Comparison of ENCODE assay signal across 8 mouse cellular contexts in genomic region chr5:115397839-115398780, GRCm38 (mm10). TPM values are rescaled to one million over a fixed set of nuclear protein-coding genes. Genes with fewer than 3 reads are reported as not detected.
A peak's percentile ranks its signal among the peaks of the same experiment; 100 is the strongest.
DNase-seq lines count a peak whose midpoint lies in the region; ATAC-seq lines count a peak whose summit lies in the region.

No protein-coding gene starts in this region.

- peak overlapping the region; percentile 22 for H3K4me3 ChIP-seq in hindbrain, embryonic 12.5 days
- H3K4me3 ChIP-seq in limb, embryonic 12.5 days (replicated peaks): peak overlapping the region; percentile 43

- H3K9ac ChIP-seq in hindbrain, embryonic 12.5 days: peak overlapping the region; percentile 58
- H3K9ac ChIP-seq in limb, embryonic 12.5 days (replicated peaks): peak overlapping the region; percentile 77

- peaks cover 24% of the 10 kb centered on the region for H3K4me1 ChIP-seq in hindbrain, embryonic 12.5 days
- peaks cover 22% of the 10 kb centered on the region for H3K4me1 ChIP-seq in limb, embryonic 12.5 days (replicated peaks)

- peak; percentile 34 for DNase-seq in layer of hippocampus, adult 11-12 months (ENCODE audit: low spot score)
- no peak for DNase-seq in layer of hippocampus, adult 9-10 months (ENCODE audit: low spot score)
- peak; percentile 30 to 31 for DNase-seq in cerebellum, postnatal 36 days
- DNase-seq in retina, embryonic 14.5 days (ENCODE audit: low spot score): peak; percentile 94
- no peak for DNase-seq in ovary, postnatal 14 days (ENCODE audit: low spot score)

- H3K36me3 ChIP-seq in hindbrain, embryonic 12.5 days: no peaks in the 10 kb centered on the region
- H3K36me3 ChIP-seq in limb, embryonic 12.5 days: no peaks in the 10 kb centered on the region

- no peaks in the 10 kb centered on the region for H3K9me3 ChIP-seq in hindbrain, embryonic 12.5 days (replicated peaks)
- H3K9me3 ChIP-seq in limb, embryonic 12.5 days: no peaks in the 10 kb centered on the region

- under 1% methylated on average over 46 of the region's 48 CpGs for WGBS in hindbrain, embryonic 12.5 days
- WGBS in limb, embryonic 12.5 days: 4% methylated on average over 48 of the region's 48 CpGs

- H3K4me2 ChIP-seq in hindbrain, embryonic 12.5 days (replicated peaks): peak overlapping the region; percentile 52
- peak overlapping the region; percentile 82 for H3K4me2 ChIP-seq in limb, embryonic 12.5 days

- peak; percentile 84 for ATAC-seq in hindbrain, embryonic 12.5 days (ENCODE audit: low FRiP score)
- no peak for ATAC-seq in limb, embryonic 12.5 days (ENCODE audit: insufficient number of reproducible peaks, insufficient read depth, low FRiP score, low TSS enrichment, low read depth)
- no peak for ATAC-seq in megakaryocyte, adult 5-6 weeks (ENCODE audit: poor library complexity, severe bottlenecking)

- H3K27ac ChIP-seq in hindbrain, embryonic 12.5 days: peak overlapping the region; percentile 90
- H3K27ac ChIP-seq in limb, embryonic 12.5 days: no peak overlapping the region

- no peaks in the 10 kb centered on the region for H3K27me3 ChIP-seq in hindbrain, embryonic 12.5 days
- H3K27me3 ChIP-seq in limb, embryonic 12.5 days: peaks cover 16% of the 10 kb centered on the region; the same call in 1 of the 2 replicates

RNA-seq across cellular contexts. Expression of gene Msi1, which starts 31.3 kb away (rescaled TPM):
- polyA plus RNA-seq in hindbrain, embryonic 12.5 days (2016; fragmentation: Nextera tagmentation; extraction: Ambion mirVana): 128 and 131 TPM in 2 replicates
- 29.4 and 29.5 TPM in 2 replicates for polyA plus RNA-seq in limb, embryonic 12.5 days (2016; fragmentation: Nextera tagmentation; extraction: Ambion mirVana)
- not detected in 2 replicates for total RNA-seq in megakaryocyte, adult 5-6 weeks (2015)
- not detected in 2 replicates for total RNA-seq in megakaryocyte, adult 5-6 weeks (2017)

RNA-seq across cellular contexts. Expression of gene Cox6a1, which starts 49.3 kb away (rescaled TPM):
- polyA plus RNA-seq in hindbrain, embryonic 12.5 days (2016; fragmentation: Nextera tagmentation; extraction: Ambion mirVana): 728 and 823 TPM in 2 replicates
- 668 and 680 TPM in 2 replicates for polyA plus RNA-seq in limb, embryonic 12.5 days (2016; fragmentation: Nextera tagmentation; extraction: Ambion mirVana)
- 321 and 340 TPM in 2 replicates for total RNA-seq in megakaryocyte, adult 5-6 weeks (2015)
- total RNA-seq in megakaryocyte, adult 5-6 weeks (2017): 78.5 and 107 TPM in 2 replicates

RNA-seq across cellular contexts. Expression of gene Triap1, which starts 57.1 kb away (rescaled TPM):
- 49.5 and 54.5 TPM in 2 replicates for polyA plus RNA-seq in hindbrain, embryonic 12.5 days (2016; fragmentation: Nextera tagmentation; extraction: Ambion mirVana)
- polyA plus RNA-seq in limb, embryonic 12.5 days (2016; fragmentation: Nextera tagmentation; extraction: Ambion mirVana): 65.4 and 67.0 TPM in 2 replicates
- total RNA-seq in megakaryocyte, adult 5-6 weeks (2015): 41.0 and 52.0 TPM in 2 replicates
- 15.9 and 18.8 TPM in 2 replicates for total RNA-seq in megakaryocyte, adult 5-6 weeks (2017)

RNA-seq across cellular contexts. Expression of gene Gatc, which starts 57.1 kb away (rescaled TPM):
- 31.6 and 38.6 TPM in 2 replicates for polyA plus RNA-seq in hindbrain, embryonic 12.5 days (2016; fragmentation: Nextera tagmentation; extraction: Ambion mirVana)
- polyA plus RNA-seq in limb, embryonic 12.5 days (2016; fragmentation: Nextera tagmentation; extraction: Ambion mirVana): 27.3 and 30.6 TPM in 2 replicates
- 66.3 and 69.0 TPM in 2 replicates for total RNA-seq in megakaryocyte, adult 5-6 weeks (2015)
- total RNA-seq in megakaryocyte, adult 5-6 weeks (2017): 15.1 and 16.8 TPM in 2 replicates

Comparison
In these comparisons a context has a peak if more than half of its experiments do, and no peak if none do; other contexts are left out.
1. DNase-seq: peak in layer of hippocampus, adult 11-12 months (single experiment), cerebellum, postnatal 36 days (2 of 2) and retina, embryonic 14.5 days (single experiment); none in layer of hippocampus, adult 9-10 months (single experiment) and ovary, postnatal 14 days (single experiment).